Mouse (Mus musculus) neural tube, embryonic 13.5 days (tissue): ENCODE measurements around the gene Chmp4b. TPM values are rescaled to one million over a fixed set of nuclear protein-coding genes. Genes with fewer than 3 reads are reported as not detected.

Experiments used
- ATAC-seq: fragments of 200-750 bp; cut with Nextera tagmentation; 2 replicates; pipeline ENCODE4 v1.8.0; 2017; ENCODE audit warnings: low read depth, mild to moderate bottlenecking, moderate TSS enrichment, moderate library complexity
- H3K27ac ChIP-seq: fragments of 300-500 bp; sonication (generic); replicated peaks from 2 replicates; pipeline ENCODE4 v1.5.1; 2015; ENCODE audit warnings: moderate library complexity, mild to moderate bottlenecking, inconsistent platforms
- H3K27me3 ChIP-seq: fragments of 300-500 bp; sonication (generic); 2 replicates; pipeline ENCODE4 v1.6.1; 2015; ENCODE audit warnings: mild to moderate bottlenecking, inconsistent platforms
- H3K36me3 ChIP-seq: fragments of 300-500 bp; sonication (generic); 2 replicates; pipeline ENCODE4 v1.6.1; 2015; ENCODE audit warnings: mild to moderate bottlenecking, inconsistent platforms
- H3K4me1 ChIP-seq: fragments of 300-500 bp; sonication (generic); replicated peaks from 2 replicates; pipeline ENCODE4 v1.6.1; 2015; ENCODE audit warnings: inconsistent platforms
- H3K4me2 ChIP-seq: fragments of 300-500 bp; sonication (generic); 2 replicates; pipeline ENCODE4 v1.6.1; 2015; ENCODE audit warnings: inconsistent platforms, mild to moderate bottlenecking, moderate library complexity
- H3K4me3 ChIP-seq: fragments of 300-500 bp; sonication (generic); 2 replicates; pipeline ENCODE4 v1.5.1; 2015; ENCODE audit warnings: mild to moderate bottlenecking, inconsistent platforms
- H3K9ac ChIP-seq: fragments of 300-500 bp; sonication (generic); 2 replicates; pipeline ENCODE4 v1.6.1; 2015; ENCODE audit warnings: moderate library complexity, mild to moderate bottlenecking, inconsistent platforms
- H3K9me3 ChIP-seq: fragments of 300-500 bp; sonication (generic); 2 replicates; pipeline ENCODE4 v1.6.1; 2016; ENCODE audit warnings: inconsistent platforms
- WGBS: fragments of 180-500 bp; shearing (Covaris S2); methylation state at CpG from one replicate; pipeline ENCODE4 v1.1.7; 2015; 5-methylcytosine and 5-hydroxymethylcytosine counted together
- polyA plus RNA-seq: library from polyadenylated mRNA; unstranded; fragments of >200 nt; fragmentation: Nextera tagmentation; extraction: Ambion mirVana; gene quantifications from 2 replicates; pipeline ENCODE4 v1.2.1, GENCODE M21; 2015

Gene Chmp4b
- polyA plus RNA-seq, 1 experiment from 2014 or later = 29.1 TPM

- no peak for ATAC-seq
- peaks cover 61% of the 10 kb centered on the region for H3K4me1 ChIP-seq
- 71% methylated on average over 4 of the region's 4 CpGs for WGBS
- no peak overlapping the region; the same call in 1 of the 2 replicates for H3K9ac ChIP-seq
- 0 out of 2 replicates have a peak, but pooled peaks cover 4% of the 10 kb centered on the region for H3K36me3 ChIP-seq
- no peaks in the 10 kb centered on the region for H3K9me3 ChIP-seq
- no peak overlapping the region for H3K4me3 ChIP-seq
- H3K4me2 ChIP-seq = no peak overlapping the region
- H3K27me3 ChIP-seq = no peaks in the 10 kb centered on the region
- H3K27ac ChIP-seq = no peak overlapping the region
Measured at GRCm38 (mm10) chr2:154674008-154674407, 22.5 kb downstream of the Chmp4b start.

- 57% methylated on average over 19 of the region's 19 CpGs for WGBS
- Histone ChIP-seq H3K4me3 (peak overlapping the region; percentile 12), H3K27me3 (no peaks in the 10 kb centered on the region), H3K4me1 (peaks cover 60% of the 10 kb centered on the region), H3K4me2 (peak overlapping the region; percentile 52), H3K27ac (peak overlapping the region; percentile 91), H3K9ac (peak overlapping the region; percentile 58), H3K9me3 (no peaks in the 10 kb centered on the region), H3K36me3 (0 out of 2 replicates have a peak, but pooled peaks cover 4% of the 10 kb centered on the region)
- ATAC-seq = peak; percentile 84
Measured at GRCm38 (mm10) chr2:154676653-154677609, 25.4 kb downstream of the Chmp4b start.

- Histone ChIP-seq H3K4me2 (peak overlapping the region; percentile 52), H3K9ac (peak overlapping the region; percentile 58), H3K36me3 (0 out of 2 replicates have a peak, but pooled peaks cover under 1% of the 10 kb centered on the region), H3K4me1 (peaks cover 67% of the 10 kb centered on the region), H3K27me3 (no peaks in the 10 kb centered on the region), H3K4me3 (peak overlapping the region; percentile 12; the same call in 1 of the 2 replicates), H3K9me3 (no peaks in the 10 kb centered on the region), H3K27ac (peak overlapping the region; percentile 91)
- ATAC-seq = peak; percentile 72
- WGBS = 9% methylated on average over 10 of the region's 10 CpGs
Measured at GRCm38 (mm10) chr2:154677651-154678139, 26.2 kb downstream of the Chmp4b start.

- Histone ChIP-seq H3K9ac (no peak overlapping the region), H3K4me2 (no peak overlapping the region), H3K36me3 (no peaks in the 10 kb centered on the region), H3K27ac (no peak overlapping the region), H3K4me3 (no peak overlapping the region), H3K27me3 (no peaks in the 10 kb centered on the region), H3K4me1 (peaks cover 71% of the 10 kb centered on the region), H3K9me3 (no peaks in the 10 kb centered on the region)
- WGBS = 94% methylated on average over 3 of the region's 3 CpGs
- no peak for ATAC-seq
Measured at GRCm38 (mm10) chr2:154678995-154679394, 27.5 kb downstream of the Chmp4b start.

- no peaks in the 10 kb centered on the region for H3K36me3 ChIP-seq
- no peak overlapping the region for H3K27ac ChIP-seq
- H3K9ac ChIP-seq = no peak overlapping the region
- H3K4me1 ChIP-seq = peaks cover 64% of the 10 kb centered on the region
- H3K4me3 ChIP-seq = no peak overlapping the region
- WGBS = 85% methylated on average over 2 of the region's 2 CpGs
- no peak overlapping the region for H3K4me2 ChIP-seq
- H3K27me3 ChIP-seq = no peaks in the 10 kb centered on the region
- no peaks in the 10 kb centered on the region for H3K9me3 ChIP-seq
- no peak for ATAC-seq
Measured at GRCm38 (mm10) chr2:154680337-154680736, 28.8 kb downstream of the Chmp4b start.

- H3K9me3 ChIP-seq = no peaks in the 10 kb centered on the region
- ATAC-seq = no peak
- H3K36me3 ChIP-seq = no peaks in the 10 kb centered on the region
- no peaks in the 10 kb centered on the region for H3K27me3 ChIP-seq
- H3K4me2 ChIP-seq = no peak overlapping the region
- 92% methylated on average over 6 of the region's 6 CpGs for WGBS
- H3K9ac ChIP-seq = no peak overlapping the region
- peaks cover 66% of the 10 kb centered on the region for H3K4me1 ChIP-seq
- H3K27ac ChIP-seq = no peak overlapping the region
- H3K4me3 ChIP-seq = no peak overlapping the region
Measured at GRCm38 (mm10) chr2:154680941-154681340, 29.4 kb downstream of the Chmp4b start.

GRCm38 (mm10) chr2:154682712-154683111, 31.2 kb downstream of the Chmp4b start:
- WGBS = 28% methylated on average over 1 of the region's 1 CpGs
- H3K27ac ChIP-seq = peak overlapping the region; percentile 71
- H3K27me3 ChIP-seq = no peaks in the 10 kb centered on the region
- no peak overlapping the region for H3K9ac ChIP-seq
- no peak for ATAC-seq
- H3K4me1 ChIP-seq = peaks cover 62% of the 10 kb centered on the region
- H3K4me2 ChIP-seq = no peak overlapping the region
- H3K9me3 ChIP-seq = no peaks in the 10 kb centered on the region
- H3K36me3 ChIP-seq = no peaks in the 10 kb centered on the region
- H3K4me3 ChIP-seq = no peak overlapping the region

- WGBS = 92% methylated on average over 7 of the region's 7 CpGs
- Histone ChIP-seq H3K9me3 (no peaks in the 10 kb centered on the region), H3K4me3 (no peak overlapping the region), H3K36me3 (peaks cover 8% of the 10 kb centered on the region), H3K4me2 (no peak overlapping the region), H3K9ac (no peak overlapping the region), H3K27ac (no peak overlapping the region; the same call in 1 of the 2 replicates), H3K4me1 (peaks cover 58% of the 10 kb centered on the region), H3K27me3 (no peaks in the 10 kb centered on the region)
- no peak for ATAC-seq
Measured at GRCm38 (mm10) chr2:154684901-154685470, 33.5 kb downstream of the Chmp4b start.

GRCm38 (mm10) chr2:154685772-154686171, 34.3 kb downstream of the Chmp4b start:
- Histone ChIP-seq H3K4me3 (no peak overlapping the region), H3K9me3 (no peaks in the 10 kb centered on the region), H3K36me3 (peaks cover 15% of the 10 kb centered on the region), H3K27ac (no peak overlapping the region), H3K4me2 (no peak overlapping the region), H3K27me3 (no peaks in the 10 kb centered on the region), H3K9ac (no peak overlapping the region), H3K4me1 (peaks cover 55% of the 10 kb centered on the region)
- no peak for ATAC-seq
- 91% methylated on average over 3 of the region's 3 CpGs for WGBS

- Histone ChIP-seq H3K9me3 (no peaks in the 10 kb centered on the region), H3K27me3 (no peaks in the 10 kb centered on the region), H3K4me2 (no peak overlapping the region), H3K4me3 (no peak overlapping the region), H3K4me1 (peaks cover 47% of the 10 kb centered on the region), H3K27ac (no peak overlapping the region), H3K36me3 (peaks cover 23% of the 10 kb centered on the region), H3K9ac (no peak overlapping the region)
- no peak for ATAC-seq
- 92% methylated on average over 3 of the region's 3 CpGs for WGBS
Measured at GRCm38 (mm10) chr2:154686819-154687218, 35.3 kb downstream of the Chmp4b start.

- peaks cover 30% of the 10 kb centered on the region for H3K4me1 ChIP-seq
- no peak overlapping the region for H3K27ac ChIP-seq
- H3K27me3 ChIP-seq = no peaks in the 10 kb centered on the region
- no peak for ATAC-seq
- WGBS = 88% methylated on average over 14 of the region's 14 CpGs
- H3K9me3 ChIP-seq = no peaks in the 10 kb centered on the region
- no peak overlapping the region for H3K9ac ChIP-seq
- no peak overlapping the region for H3K4me2 ChIP-seq
- H3K4me3 ChIP-seq = no peak overlapping the region
- H3K36me3 ChIP-seq = peaks cover 47% of the 10 kb centered on the region
Measured at GRCm38 (mm10) chr2:154689391-154689790, 37.9 kb downstream of the Chmp4b start.

GRCm38 (mm10) chr2:154690959-154691358, 39.5 kb downstream of the Chmp4b start:
- H3K36me3 ChIP-seq = peaks cover 61% of the 10 kb centered on the region
- H3K4me2 ChIP-seq = no peak overlapping the region
- H3K4me3 ChIP-seq = no peak overlapping the region
- peaks cover 17% of the 10 kb centered on the region for H3K4me1 ChIP-seq
- H3K27ac ChIP-seq = no peak overlapping the region
- ATAC-seq = no peak
- H3K27me3 ChIP-seq = no peaks in the 10 kb centered on the region
- WGBS = 89% methylated on average over 5 of the region's 5 CpGs
- H3K9ac ChIP-seq = no peak overlapping the region
- no peaks in the 10 kb centered on the region for H3K9me3 ChIP-seq
